Mouse (Mus musculus): ENCODE data around the gene Evx1. TPM values are rescaled to one million over a fixed set of nuclear protein-coding genes. Genes with fewer than 3 reads are reported as not detected.

Evx1 gene
- polyA plus RNA-seq, 1 experiment = not detected

DNA sequence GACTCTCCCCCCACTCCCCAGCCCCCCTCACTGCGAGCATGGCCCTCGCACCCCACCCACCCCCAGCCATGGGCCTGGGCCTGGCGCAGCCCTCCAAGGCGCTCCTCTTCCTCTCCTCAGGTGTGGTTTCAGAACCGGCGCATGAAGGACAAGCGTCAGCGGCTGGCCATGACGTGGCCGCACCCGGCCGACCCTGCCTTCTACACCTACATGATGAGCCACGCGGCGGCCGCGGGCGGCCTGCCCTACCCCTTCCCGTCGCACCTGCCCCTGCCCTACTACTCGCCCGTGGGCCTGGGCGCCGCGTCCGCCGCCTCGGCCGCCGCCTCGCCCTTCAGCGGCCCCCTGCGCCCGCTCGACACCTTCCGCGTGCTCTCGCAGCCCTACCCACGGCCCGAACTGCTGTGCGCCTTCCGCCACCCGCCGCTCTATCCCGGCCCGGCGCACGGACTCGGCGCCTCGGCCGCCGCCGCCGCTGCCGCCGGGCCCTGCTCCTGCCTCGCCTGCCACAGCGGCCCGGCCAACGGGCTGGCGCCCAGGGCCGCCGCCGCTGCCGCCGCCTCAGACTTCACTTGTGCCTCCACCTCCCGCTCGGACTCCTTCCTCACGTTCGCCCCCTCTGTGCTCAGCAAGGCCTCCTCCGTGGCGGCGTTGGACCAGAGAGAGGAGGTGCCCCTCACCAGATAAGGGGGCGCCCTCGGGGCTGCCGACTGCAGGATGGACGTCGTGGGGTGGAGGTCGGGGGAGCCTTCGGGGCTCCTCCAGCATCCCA lies 3.3 kb downstream of the Evx1 start:
- TF ChIP-seq CTCF (IDR thresholded peaks at IDR 0.05; ENCODE audit: extremely low read depth, insufficient read length, insufficient replicate concordance, low read depth, low read length) (no peak), POLR2A (IDR thresholded peaks at IDR 0.05; ENCODE audit: low read depth, low read length) (no peak)
- Histone ChIP-seq H3K36me3 (ENCODE audit: control insufficient read depth, insufficient read depth, low read length) (no peaks in the 10 kb centered on the region), H3K4me3 (ENCODE audit: low read depth, low read length) (peak overlapping the region; percentile 40), H3K27me3 (ENCODE audit: control insufficient read depth, insufficient read depth, low read length) (peaks cover 92% of the 10 kb centered on the region), H3K4me1 (ENCODE audit: control insufficient read depth, insufficient read depth, insufficient read length, low read length) (peaks cover 4% of the 10 kb centered on the region; the same call in 1 of the 2 replicates), H3K27ac (ENCODE audit: insufficient read depth, low read depth, low read length) (no peak overlapping the region)
- WGBS = 14% methylated on average over 81 of the region's 81 CpGs

DNA sequence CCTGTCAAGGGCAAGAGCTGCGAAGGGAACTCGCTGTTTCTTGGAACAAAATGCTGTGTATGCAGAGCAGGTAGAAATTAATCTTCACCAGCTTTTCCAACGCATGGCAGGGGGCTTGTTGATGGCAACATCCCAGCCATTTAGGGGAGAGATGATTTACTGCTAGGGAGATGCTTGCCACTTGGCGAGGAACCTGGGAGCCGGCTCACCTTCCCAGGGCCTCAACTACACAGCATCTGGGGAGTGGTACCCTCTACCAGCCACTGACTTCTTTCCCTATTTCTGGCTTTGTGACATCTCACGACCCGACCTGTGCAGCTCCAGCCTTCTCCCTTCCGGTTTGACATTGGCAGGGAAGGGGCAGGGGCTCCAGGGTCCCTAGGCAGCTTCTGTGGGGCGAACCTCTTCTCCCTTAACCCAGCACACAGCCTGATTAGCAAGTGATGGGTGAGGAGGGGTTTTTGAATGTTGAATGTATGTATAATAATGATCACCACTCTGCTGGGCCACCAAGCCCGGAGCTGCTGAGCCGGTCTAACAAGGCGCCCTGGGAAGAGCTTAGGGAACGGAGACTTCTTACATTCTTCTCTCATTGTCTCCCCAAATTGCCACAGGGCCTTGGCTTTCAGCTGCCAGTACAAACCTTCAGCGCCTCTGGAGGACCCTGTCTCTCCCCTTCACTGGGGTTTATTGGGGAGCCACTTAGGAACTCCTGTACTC lies 4.3 kb downstream of the Evx1 start:
- Histone ChIP-seq H3K36me3 (ENCODE audit: control insufficient read depth, insufficient read depth, low read length) (no peaks in the 10 kb centered on the region), H3K4me1 (ENCODE audit: control insufficient read depth, insufficient read depth, insufficient read length, low read length) (peaks cover 4% of the 10 kb centered on the region; the same call in 1 of the 2 replicates), H3K27ac (ENCODE audit: insufficient read depth, low read depth, low read length) (no peak overlapping the region), H3K4me3 (ENCODE audit: low read depth, low read length) (no peak overlapping the region), H3K27me3 (ENCODE audit: control insufficient read depth, insufficient read depth, low read length) (peaks cover 93% of the 10 kb centered on the region)
- TF ChIP-seq POLR2A (IDR thresholded peaks at IDR 0.05; ENCODE audit: low read depth, low read length) (no peak), CTCF (IDR thresholded peaks at IDR 0.05; ENCODE audit: extremely low read depth, insufficient read length, insufficient replicate concordance, low read depth, low read length) (no peak)
- WGBS = 41% methylated on average over 14 of the region's 14 CpGs

DNA sequence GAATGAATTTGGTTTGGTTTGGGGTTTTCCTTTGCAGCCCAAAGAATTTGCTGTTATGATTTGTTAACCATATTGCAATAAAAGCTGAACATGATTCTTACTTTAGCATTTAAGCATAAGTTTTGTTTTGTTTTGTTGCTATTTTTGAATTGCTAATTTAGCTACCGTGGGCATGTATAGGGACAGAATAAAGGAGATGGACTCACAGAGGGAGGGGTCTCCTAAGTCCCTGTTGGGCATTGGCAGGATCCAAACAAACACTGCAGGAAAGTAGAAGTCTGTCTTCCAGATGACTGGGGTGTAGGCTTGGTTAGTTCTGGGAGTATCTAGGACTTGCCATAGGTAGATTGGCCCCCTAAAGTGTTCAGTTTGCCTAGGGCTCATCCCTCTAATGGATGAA lies 5.0 kb downstream of the Evx1 start:
- peaks cover 95% of the 10 kb centered on the region for H3K27me3 ChIP-seq (ENCODE audit: control insufficient read depth, insufficient read depth, low read length)
- peaks cover 4% of the 10 kb centered on the region; the same call in 1 of the 2 replicates for H3K4me1 ChIP-seq (ENCODE audit: control insufficient read depth, insufficient read depth, insufficient read length, low read length)
- no peaks in the 10 kb centered on the region for H3K36me3 ChIP-seq (ENCODE audit: control insufficient read depth, insufficient read depth, low read length)
- H3K27ac ChIP-seq (ENCODE audit: insufficient read depth, low read depth, low read length) = no peak overlapping the region
- TF ChIP-seq POLR2A (IDR thresholded peaks at IDR 0.05; ENCODE audit: low read depth, low read length) = no peak
- TF ChIP-seq CTCF (IDR thresholded peaks at IDR 0.05; ENCODE audit: extremely low read depth, insufficient read length, insufficient replicate concordance, low read depth, low read length) = no peak
- 60% methylated on average over 1 of the region's 1 CpGs for WGBS
- H3K4me3 ChIP-seq (ENCODE audit: low read depth, low read length) = no peak overlapping the region

DNA sequence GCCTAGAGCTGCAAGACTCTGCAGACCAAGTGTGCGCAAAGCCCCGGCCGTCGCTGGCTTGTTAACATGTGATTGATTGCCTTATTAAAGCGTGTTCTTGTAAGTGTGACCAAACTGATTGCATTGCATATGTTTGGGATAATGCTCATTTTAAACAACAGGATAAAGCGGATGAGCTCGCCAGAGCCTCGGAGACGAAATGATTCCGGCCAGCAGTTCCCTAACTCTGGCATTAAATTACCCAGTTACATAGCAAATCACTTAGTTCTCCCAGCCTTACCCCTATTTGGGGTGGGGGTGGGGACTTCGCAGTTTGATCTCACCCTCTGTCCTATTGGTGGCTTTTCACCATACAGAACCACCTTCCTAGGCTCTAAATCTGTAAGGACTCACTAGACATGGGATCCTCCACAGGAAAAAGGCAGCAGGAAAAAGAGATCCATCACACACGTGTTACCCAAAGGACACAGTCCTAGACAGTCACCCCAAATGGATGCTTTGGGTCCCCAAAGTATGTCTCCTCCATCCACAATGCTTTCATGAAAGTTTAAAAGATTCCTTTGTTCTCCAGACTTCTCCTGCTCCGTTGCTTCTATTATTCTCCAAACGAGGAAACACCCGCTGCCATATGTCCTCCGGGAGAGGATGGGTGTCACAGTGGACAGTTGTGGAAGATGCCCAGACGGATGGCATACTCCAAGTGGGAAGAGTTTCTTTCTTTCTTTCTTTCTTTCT lies 6.8 kb downstream of the Evx1 start:
- TF ChIP-seq POLR2A (IDR thresholded peaks at IDR 0.05; ENCODE audit: low read depth, low read length) (no peak), CTCF (IDR thresholded peaks at IDR 0.05; ENCODE audit: extremely low read depth, insufficient read length, insufficient replicate concordance, low read depth, low read length) (no peak)
- Histone ChIP-seq H3K4me1 (ENCODE audit: control insufficient read depth, insufficient read depth, insufficient read length, low read length) (peaks cover 4% of the 10 kb centered on the region; the same call in 1 of the 2 replicates), H3K36me3 (ENCODE audit: control insufficient read depth, insufficient read depth, low read length) (no peaks in the 10 kb centered on the region), H3K27ac (ENCODE audit: insufficient read depth, low read depth, low read length) (no peak overlapping the region), H3K4me3 (ENCODE audit: low read depth, low read length) (no peak overlapping the region), H3K27me3 (ENCODE audit: control insufficient read depth, insufficient read depth, low read length) (peaks cover 82% of the 10 kb centered on the region)
- 27% methylated on average over 17 of the region's 17 CpGs for WGBS

DNA sequence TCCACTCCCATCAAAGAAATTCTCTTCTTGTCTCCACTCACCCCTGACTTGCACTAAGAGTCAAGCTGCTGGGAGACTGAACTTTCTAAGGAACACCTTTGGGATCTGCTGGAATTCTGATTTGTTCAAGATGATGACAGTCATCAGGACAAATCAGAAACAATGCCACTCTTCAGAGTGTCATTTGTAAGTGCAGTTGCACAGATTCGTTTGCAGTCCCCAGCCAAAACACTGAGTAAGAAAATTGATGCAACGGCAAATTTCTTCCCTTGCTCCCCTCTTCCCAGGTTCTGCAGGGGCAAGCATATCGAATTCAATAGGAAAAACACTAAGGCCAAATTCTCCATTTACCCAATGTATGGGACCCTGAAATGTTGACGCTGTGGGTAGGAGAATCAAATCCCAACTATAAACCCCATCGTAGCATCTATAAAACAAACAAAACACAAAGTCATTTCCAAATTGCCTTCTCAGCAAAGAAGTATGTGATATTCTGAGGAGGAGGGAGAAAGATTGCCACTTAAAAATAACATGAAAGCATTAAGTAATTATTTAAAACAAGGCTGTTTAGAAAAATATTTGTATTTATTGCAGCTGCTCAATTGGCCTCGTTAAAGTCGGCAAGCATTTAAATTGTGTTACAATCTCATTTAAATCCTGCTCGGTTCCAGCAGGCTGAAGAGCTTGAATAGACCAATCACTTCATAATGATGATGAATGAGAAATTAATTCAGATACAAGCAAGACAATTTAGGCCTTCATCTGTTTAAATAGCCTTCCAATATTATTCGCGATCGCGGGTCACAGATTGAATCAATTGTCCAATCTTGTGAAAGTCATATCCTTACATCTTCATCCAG lies 7.9 kb downstream of the Evx1 start:
- Histone ChIP-seq H3K36me3 (ENCODE audit: control insufficient read depth, insufficient read depth, low read length) (no peaks in the 10 kb centered on the region), H3K4me1 (ENCODE audit: control insufficient read depth, insufficient read depth, insufficient read length, low read length) (peaks cover 4% of the 10 kb centered on the region; the same call in 1 of the 2 replicates), H3K27me3 (ENCODE audit: control insufficient read depth, insufficient read depth, low read length) (peaks cover 71% of the 10 kb centered on the region), H3K4me3 (ENCODE audit: low read depth, low read length) (no peak overlapping the region), H3K27ac (ENCODE audit: insufficient read depth, low read depth, low read length) (no peak overlapping the region)
- TF ChIP-seq CTCF (IDR thresholded peaks at IDR 0.05; ENCODE audit: extremely low read depth, insufficient read length, insufficient replicate concordance, low read depth, low read length) (no peak), POLR2A (IDR thresholded peaks at IDR 0.05; ENCODE audit: low read depth, low read length) (no peak)
- WGBS = 16% methylated on average over 12 of the region's 12 CpGs

DNA sequence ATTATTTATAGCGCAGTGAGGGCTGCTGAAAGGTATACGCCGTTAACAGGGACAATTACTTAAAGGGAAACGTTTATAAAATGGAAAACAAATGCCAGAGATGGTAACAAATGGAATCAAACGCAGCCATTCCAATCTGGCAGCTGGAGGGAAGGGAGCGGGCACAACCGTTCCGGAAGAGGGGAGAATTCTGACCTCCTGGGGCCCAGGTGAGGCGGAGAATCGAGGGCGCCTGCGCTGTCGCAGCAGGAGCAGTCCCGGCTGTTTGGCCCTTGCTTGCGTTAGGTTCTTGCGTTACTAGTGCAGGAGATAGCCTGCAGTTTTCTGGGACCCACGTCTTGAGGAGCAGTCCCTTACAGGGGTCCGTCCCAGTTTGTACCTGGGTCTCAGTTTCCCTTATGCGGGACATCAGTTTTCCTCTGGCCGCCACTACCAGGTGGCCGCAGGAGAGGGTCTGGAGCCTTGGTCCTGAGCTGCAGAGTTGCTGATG lies 8.6 kb downstream of the Evx1 start:
- no peak for TF ChIP-seq CTCF (IDR thresholded peaks at IDR 0.05; ENCODE audit: extremely low read depth, insufficient read length, insufficient replicate concordance, low read depth, low read length)
- TF ChIP-seq POLR2A (IDR thresholded peaks at IDR 0.05; ENCODE audit: low read depth, low read length) = no peak
- 8% methylated on average over 21 of the region's 21 CpGs for WGBS
- H3K4me3 ChIP-seq (ENCODE audit: low read depth, low read length) = no peak overlapping the region
- peaks cover 64% of the 10 kb centered on the region for H3K27me3 ChIP-seq (ENCODE audit: control insufficient read depth, insufficient read depth, low read length)
- no peaks in the 10 kb centered on the region for H3K36me3 ChIP-seq (ENCODE audit: control insufficient read depth, insufficient read depth, low read length)
- peaks cover 6% of the 10 kb centered on the region for H3K4me1 ChIP-seq (ENCODE audit: control insufficient read depth, insufficient read depth, insufficient read length, low read length)
- H3K27ac ChIP-seq (ENCODE audit: insufficient read depth, low read depth, low read length) = no peak overlapping the region
